Mouse (Mus musculus) kidney, postnatal 14 days (tissue): ENCODE data around the gene Tbc1d23.
A peak's percentile ranks its signal among the peaks of the same experiment; 100 is the strongest.
"Not testable (repeated sequence)": the region's sequence is repeated elsewhere in the genome, so short reads cannot be mapped to it uniquely, and the experiment has no call there.

ENCODE experiments used
- DNase-seq: peaks from one replicate; pipeline ENCODE4 v3.0.0; 2022; ENCODE audit warnings: mixed read lengths

The Tbc1d23 gene

GRCm38 (mm10) chr16:57215957-57216356, 15.3 kb downstream of the Tbc1d23 start:
- no peak for DNase-seq

- no peak for DNase-seq
These were observed 20.3 kb downstream of the Tbc1d23 start for GRCm38 (mm10) chr16:57211037-57211436.

- DNase-seq = no peak
These were observed 23.0 kb downstream of the Tbc1d23 start for GRCm38 (mm10) chr16:57208342-57208741.

GRCm38 (mm10) chr16:57197281-57197680, 34.0 kb downstream of the Tbc1d23 start:
- no peak for DNase-seq

- DNase-seq = no peak
These were observed 34.7 kb downstream of the Tbc1d23 start for GRCm38 (mm10) chr16:57196590-57196989.

- no peak for DNase-seq
These were observed 40.1 kb downstream of the Tbc1d23 start for GRCm38 (mm10) chr16:57191214-57191613.

GRCm38 (mm10) chr16:57190390-57190789, 40.9 kb downstream of the Tbc1d23 start:
- DNase-seq = no peak

- no peak for DNase-seq
These were observed 41.8 kb downstream of the Tbc1d23 start for GRCm38 (mm10) chr16:57189493-57189892.

GRCm38 (mm10) chr16:57186618-57187017, 44.7 kb downstream of the Tbc1d23 start:
- no peak for DNase-seq

- DNase-seq = no peak
These were observed 49.3 kb downstream of the Tbc1d23 start for GRCm38 (mm10) chr16:57182037-57182436.

- no peak for DNase-seq
These were observed 50.1 kb downstream of the Tbc1d23 start for GRCm38 (mm10) chr16:57181180-57181579.

- no peak for DNase-seq
These were observed 53.6 kb downstream of the Tbc1d23 start for GRCm38 (mm10) chr16:57177664-57178063.

GRCm38 (mm10) chr16:57177254-57177653, 54.0 kb downstream of the Tbc1d23 start:
- DNase-seq = peak; percentile 59

GRCm38 (mm10) chr16:57176276-57176675, 55.0 kb downstream of the Tbc1d23 start:
- DNase-seq = no peak

GRCm38 (mm10) chr16:57175751-57176150, 55.6 kb downstream of the Tbc1d23 start:
- no peak for DNase-seq

GRCm38 (mm10) chr16:57174480-57174879, 56.8 kb downstream of the Tbc1d23 start:
- DNase-seq = not testable (repeated sequence)

GRCm38 (mm10) chr16:57171570-57171969, 59.7 kb downstream of the Tbc1d23 start:
- DNase-seq = no peak

- peak; percentile 35 for DNase-seq
These were observed 60.1 kb downstream of the Tbc1d23 start for GRCm38 (mm10) chr16:57171161-57171560.

- no peak for DNase-seq
These were observed 63.1 kb downstream of the Tbc1d23 start for GRCm38 (mm10) chr16:57168236-57168635.

- DNase-seq = no peak
These were observed 63.8 kb downstream of the Tbc1d23 start for GRCm38 (mm10) chr16:57167514-57167912.

- DNase-seq = peak; percentile 97
These were observed 64.4 kb downstream of the Tbc1d23 start, which contains the start of gene Nit2 for GRCm38 (mm10) chr16:57166611-57167513. Gene Nit2 (minus strand): TSS chr16:57167341.

GRCm38 (mm10) chr16:57166086-57166485, 65.2 kb downstream of the Tbc1d23 start:
- DNase-seq = no peak

- DNase-seq = no peak
These were observed 66.1 kb downstream of the Tbc1d23 start for GRCm38 (mm10) chr16:57165157-57165556.

- DNase-seq = no peak
These were observed 67.6 kb downstream of the Tbc1d23 start for GRCm38 (mm10) chr16:57163694-57164093.

GRCm38 (mm10) chr16:57162841-57163240, 68.5 kb downstream of the Tbc1d23 start:
- DNase-seq = no peak
